Mouse (Mus musculus) testis, adult 2 months (tissue): Measurements from ENCODE around the gene Cul7.

Experiments used
- CTCF ChIP-seq: fragments of 200-500 bp; IDR thresholded peaks from 2 replicates; pipeline ENCODE4 v1.5.1; 2012; ENCODE audit warnings: low read depth, mild to moderate bottlenecking, inconsistent platforms, low read length, moderate library complexity; ENCODE audit not compliant: control insufficient read depth, insufficient read depth, insufficient replicate concordance
- POLR2A ChIP-seq: fragments of 200-500 bp; IDR thresholded peaks from 2 replicates; pipeline ENCODE4 v1.6.1; 2012; ENCODE audit warnings: low read depth, mild to moderate bottlenecking, inconsistent platforms, low read length, moderate library complexity; ENCODE audit not compliant: control insufficient read depth

DNA sequence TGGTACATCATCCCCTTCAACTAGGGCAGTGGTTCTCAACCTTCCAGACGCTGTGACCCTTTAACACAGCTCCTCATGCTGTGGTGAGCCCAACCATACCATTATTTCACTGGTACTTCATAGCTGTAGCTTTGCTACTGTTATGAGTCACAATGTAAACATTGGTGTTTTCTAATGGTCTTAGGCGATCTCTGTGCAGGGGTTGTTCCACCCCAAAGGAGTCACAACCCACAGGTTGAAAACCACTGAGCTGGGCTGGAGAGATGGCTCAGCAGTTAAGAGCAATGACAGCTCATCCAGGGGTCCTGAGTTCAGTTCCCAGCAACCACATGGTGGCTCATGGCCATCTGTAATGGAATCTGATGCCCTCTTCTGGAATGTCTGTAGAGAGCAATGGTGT, 41.3 kb downstream of the Cul7 start:
- no peak for TF ChIP-seq CTCF
- no peak for TF ChIP-seq POLR2A
